Mouse (Mus musculus): Measurements from ENCODE around the gene Prb1. TPM values are rescaled to one million over a fixed set of nuclear protein-coding genes. Genes with fewer than 3 reads are reported as not detected.

The Prb1 gene
- polyA plus RNA-seq (2015; fragmentation: Illumina TruSeq; extraction: RNeasy Lipid Tissue Mini Kit (QIAGEN cat#74804); ENCODE audit: insufficient read depth, low read depth, low replicate concordance) = not detected

GRCm38 (mm10) chr6:132210421-132210820 is at the start of gene Prb1:
TSS of gene Prb1 (minus strand) at chr6:132210521.

Other genes with a start within 250 kb of the Prb1 start
- not detected for gene Prpmp5, start 104.2 kb upstream of the Prb1 start, polyA plus RNA-seq (2015; fragmentation: Illumina TruSeq; extraction: RNeasy Lipid Tissue Mini Kit (QIAGEN cat#74804); ENCODE audit: insufficient read depth, low read depth, low replicate concordance)
- gene Gm8882, start 153.6 kb upstream of the Prb1 start, polyA plus RNA-seq (2015; fragmentation: Illumina TruSeq; extraction: RNeasy Lipid Tissue Mini Kit (QIAGEN cat#74804); ENCODE audit: insufficient read depth, low read depth, low replicate concordance) = not detected

Data from pancreas, adult 10 weeks (tissue).